In genomic region chr14:58480454-58480853, GRCm38 (mm10) we compare ENCODE assay signal across 13 mouse cellular contexts.
"Had no signal": no experiment of that assay in that cellular context is flagged by ENCODE, and none has a peak within 500 bp of the region (broad histone marks: within the 10 kb centered on the region; RNA-seq: fewer than 3 reads in every experiment).

No protein-coding gene starts in this region.

- H3K4me2 ChIP-seq: limb, embryonic 15.5 days; liver, embryonic 12.5 days; midbrain, embryonic 11.5 days; neural tube, embryonic 13.5 days; stomach, embryonic 15.5 days had no signal

- H3K9ac ChIP-seq: limb, embryonic 15.5 days; liver, embryonic 12.5 days; neural tube, embryonic 13.5 days; stomach, embryonic 15.5 days had no signal

- H3K27ac ChIP-seq: limb, embryonic 15.5 days; liver, embryonic 12.5 days; neural tube, embryonic 13.5 days; stomach, embryonic 15.5 days had no signal

- H3K36me3 ChIP-seq: limb, embryonic 15.5 days; liver, embryonic 12.5 days; neural tube, embryonic 13.5 days; stomach, embryonic 15.5 days had no signal

- H3K27me3 ChIP-seq: limb, embryonic 15.5 days; liver, embryonic 12.5 days; neural tube, embryonic 13.5 days; stomach, embryonic 15.5 days had no signal

- H3K9me3 ChIP-seq: limb, embryonic 15.5 days; liver, embryonic 12.5 days; neural tube, embryonic 13.5 days; stomach, embryonic 15.5 days had no signal

- ATAC-seq: intestine, embryonic 16.5 days; liver, embryonic 12.5 days; midbrain, embryonic 16.5 days had no signal

- H3K4me3 ChIP-seq: limb, embryonic 15.5 days; liver, embryonic 12.5 days; neural tube, embryonic 13.5 days; stomach, embryonic 15.5 days had no signal

- H3K4me1 ChIP-seq: limb, embryonic 15.5 days; liver, embryonic 12.5 days; neural tube, embryonic 13.5 days; stomach, embryonic 15.5 days had no signal

- DNase-seq: kidney, postnatal 14 days; layer of hippocampus, adult 9-11 months; layer of hippocampus, postnatal 36 days; retina, postnatal 1 day; right cerebral cortex, postnatal 4 days; thymus, postnatal 36 days had no signal
